Mouse (Mus musculus) intestine, postnatal 0 days (tissue): Measurements from ENCODE around the gene Boll. TPM values are rescaled to one million over a fixed set of nuclear protein-coding genes. Genes with fewer than 3 reads are reported as not detected.

ENCODE experiments used
- ATAC-seq: fragments of 200-750 bp; cut with Nextera tagmentation; 2 replicates; pipeline ENCODE4 v1.8.0; 2017; ENCODE audit warnings: mild to moderate bottlenecking, moderate TSS enrichment, moderate library complexity
- H3K27ac ChIP-seq: fragments of 300-500 bp; sonication (generic); 2 replicates; pipeline ENCODE4 v1.5.1; 2014; ENCODE audit warnings: mild to moderate bottlenecking, low read depth, low read length, moderate library complexity
- H3K27me3 ChIP-seq: fragments of 300-500 bp; sonication (generic); replicated peaks from 2 replicates; pipeline ENCODE4 v1.6.1; 2014; ENCODE audit warnings: low read length, mixed read lengths; ENCODE audit not compliant: control insufficient read depth, insufficient read depth
- H3K36me3 ChIP-seq: fragments of 300-500 bp; sonication (generic); 2 replicates; pipeline ENCODE4 v1.6.1; 2014; ENCODE audit warnings: mild to moderate bottlenecking, moderate library complexity; ENCODE audit not compliant: control insufficient read depth, insufficient read depth
- H3K4me1 ChIP-seq: fragments of 300-500 bp; sonication (generic); replicated peaks from 2 replicates; pipeline ENCODE4 v1.6.1; 2014; ENCODE audit warnings: antibody characterized with exemption, low read length, mixed read lengths; ENCODE audit not compliant: control insufficient read depth, insufficient read depth
- H3K4me2 ChIP-seq: fragments of 300-500 bp; sonication (generic); replicated peaks from 2 replicates; pipeline ENCODE4 v1.6.1; 2014; ENCODE audit warnings: low read depth, mild to moderate bottlenecking, moderate library complexity
- H3K4me3 ChIP-seq: fragments of 300-500 bp; sonication (generic); 2 replicates; pipeline ENCODE4 v1.5.1; 2014; ENCODE audit warnings: low read depth, low read length
- H3K9ac ChIP-seq: fragments of 300-500 bp; sonication (generic); 2 replicates; pipeline ENCODE4 v1.6.1; 2014; ENCODE audit warnings: mild to moderate bottlenecking, low read depth, low read length
- H3K9me3 ChIP-seq: fragments of 300-500 bp; sonication (generic); 2 replicates; pipeline ENCODE4 v1.6.1; 2016; ENCODE audit warnings: mixed run types; ENCODE audit not compliant: control insufficient read depth
- CTCF ChIP-seq: sonication (generic); IDR thresholded peaks from 2 replicates; pipeline ENCODE4 v1.5.1; 2016; ENCODE audit warnings: low read depth, mild to moderate bottlenecking, control low read depth, antibody characterized with exemption, moderate library complexity
- WGBS: fragments of 180-500 bp; shearing (Covaris S2); extraction: QIAGEN DNeasy Blood & Tissue Kit; methylation state at CpG from one replicate; pipeline ENCODE4 v1.1.7; 2014; 5-methylcytosine and 5-hydroxymethylcytosine counted together
- polyA plus RNA-seq: library from polyadenylated mRNA; unstranded; fragments of >200 nt; fragmentation: Nextera tagmentation; extraction: Ambion mirVana; gene quantifications from 2 replicates; pipeline ENCODE4 v1.2.1, GENCODE M21; 2015

The Boll gene
- polyA plus RNA-seq, 1 experiment from 2014 or later, result 0.10 TPM

DNA sequence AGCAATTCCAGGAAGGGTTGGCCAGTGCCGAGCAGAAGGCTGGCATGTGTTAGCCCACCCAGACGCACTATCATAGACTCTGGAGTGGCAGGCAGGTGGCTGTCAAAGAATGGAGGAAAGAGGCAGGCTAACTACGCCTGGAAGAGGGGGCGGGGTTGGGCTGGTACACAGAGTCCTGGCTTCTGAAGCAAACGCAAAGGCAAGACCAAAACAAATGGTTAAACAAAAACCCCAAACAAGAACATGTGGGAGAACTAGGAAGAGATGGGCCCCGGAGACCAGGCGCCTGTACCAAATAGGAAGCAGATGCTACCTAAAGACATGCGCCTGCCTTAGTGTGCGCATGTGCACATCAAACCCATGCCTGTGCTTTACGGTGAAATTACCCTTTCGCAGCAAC lies 139.2 kb downstream of the Boll start:
- Histone ChIP-seq H3K9ac (no peak overlapping the region), H3K4me3 (no peak overlapping the region), H3K4me1 (no peaks in the 10 kb centered on the region), H3K27me3 (no peaks in the 10 kb centered on the region), H3K9me3 (no peaks in the 10 kb centered on the region), H3K27ac (no peak overlapping the region), H3K36me3 (no peaks in the 10 kb centered on the region), H3K4me2 (peak overlapping the region; percentile 71; the same call in 1 of the 2 replicates)
- WGBS, result 78% methylated on average over 11 of the region's 11 CpGs
- no peak for ATAC-seq
- TF ChIP-seq CTCF, result no peak

GRCm38 (mm10) chr1:55223026-55223425 lies 140.2 kb downstream of the Boll start:
- no peaks in the 10 kb centered on the region for H3K27me3 ChIP-seq
- no peaks in the 10 kb centered on the region for H3K36me3 ChIP-seq
- no peak overlapping the region for H3K9ac ChIP-seq
- no peaks in the 10 kb centered on the region for H3K9me3 ChIP-seq
- no peak for ATAC-seq
- TF ChIP-seq CTCF, result no peak
- H3K27ac ChIP-seq, result no peak overlapping the region
- H3K4me2 ChIP-seq, result no peak overlapping the region
- WGBS, result 89% methylated on average over 7 of the region's 7 CpGs
- H3K4me3 ChIP-seq, result no peak overlapping the region
- H3K4me1 ChIP-seq, result no peaks in the 10 kb centered on the region

DNA sequence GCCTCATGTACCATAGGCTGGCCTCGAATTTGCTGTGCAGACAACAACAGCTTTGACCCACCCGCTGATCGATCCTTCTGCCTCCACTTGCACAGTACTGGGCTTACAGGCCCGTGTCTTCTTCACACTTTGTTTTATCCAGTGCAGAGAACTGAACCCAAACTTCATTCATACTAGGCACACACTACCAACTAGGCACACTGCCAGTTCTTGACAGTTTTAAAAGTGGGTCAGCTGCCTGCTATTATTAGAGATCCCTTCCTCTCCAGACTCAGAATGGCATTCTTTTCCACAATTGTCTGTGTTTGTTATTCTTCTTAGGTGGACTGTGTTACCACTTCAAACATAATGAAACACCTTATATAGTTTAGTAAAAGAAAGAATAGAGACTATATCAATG lies 141.9 kb downstream of the Boll start:
- H3K4me3 ChIP-seq, result no peak overlapping the region
- TF ChIP-seq CTCF, result no peak
- H3K27ac ChIP-seq, result no peak overlapping the region
- ATAC-seq, result no peak
- no peak overlapping the region for H3K4me2 ChIP-seq
- WGBS, result 67% methylated on average over 4 of the region's 4 CpGs
- 0 out of 2 replicates have a peak, but pooled peaks cover 2% of the 10 kb centered on the region for H3K4me1 ChIP-seq
- no peaks in the 10 kb centered on the region for H3K9me3 ChIP-seq
- H3K9ac ChIP-seq, result no peak overlapping the region
- no peaks in the 10 kb centered on the region for H3K27me3 ChIP-seq
- H3K36me3 ChIP-seq, result no peaks in the 10 kb centered on the region

DNA sequence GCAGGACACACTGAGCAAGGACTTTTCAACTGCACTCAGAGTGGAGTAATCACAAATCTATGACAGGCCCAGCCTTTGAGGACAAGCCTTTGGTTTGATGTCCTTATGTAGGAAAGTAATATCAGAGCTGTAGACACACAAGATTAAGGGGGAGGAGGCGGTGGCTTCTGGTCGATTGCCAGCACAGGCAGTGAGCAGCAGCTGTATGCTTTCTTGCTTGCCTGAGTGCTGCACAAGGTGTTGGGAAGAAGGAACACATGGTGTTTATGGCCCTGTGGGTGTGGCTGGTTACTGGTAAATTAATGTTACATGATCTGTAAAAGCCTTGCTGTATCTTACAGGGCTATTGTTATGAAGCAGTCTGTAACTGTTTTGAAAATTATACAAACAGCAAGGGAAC lies 146.1 kb downstream of the Boll start:
- 11% methylated on average over 2 of the region's 2 CpGs for WGBS
- H3K27me3 ChIP-seq, result no peaks in the 10 kb centered on the region
- ATAC-seq, result 0 out of 2 replicates have a peak, but pooled peaks have one; percentile 41

GRCm38 (mm10) chr1:55215185-55215813 lies 148.0 kb downstream of the Boll start:
- Histone ChIP-seq H3K27ac (peak overlapping the region; percentile 21; the same call in 1 of the 2 replicates), H3K9me3 (no peaks in the 10 kb centered on the region), H3K27me3 (no peaks in the 10 kb centered on the region), H3K4me1 (peaks cover 2% of the 10 kb centered on the region; the same call in 1 of the 2 replicates), H3K36me3 (no peaks in the 10 kb centered on the region), H3K4me3 (no peak overlapping the region), H3K4me2 (no peak overlapping the region), H3K9ac (no peak overlapping the region)
- ATAC-seq, result no peak
- TF ChIP-seq CTCF, result no peak
- 57% methylated on average over 11 of the region's 11 CpGs for WGBS

More for the DNA sequence above, 146.1 kb downstream of the Boll start:
- TF ChIP-seq CTCF, result no peak
- Histone ChIP-seq H3K4me3 (no peak overlapping the region), H3K36me3 (no peaks in the 10 kb centered on the region), H3K4me1 (peaks cover 2% of the 10 kb centered on the region; the same call in 1 of the 2 replicates), H3K9me3 (no peaks in the 10 kb centered on the region), H3K27ac (no peak overlapping the region), H3K4me2 (no peak overlapping the region), H3K9ac (no peak overlapping the region)

GRCm38 (mm10) chr1:55213936-55214335 lies 149.3 kb downstream of the Boll start:
- H3K4me1 ChIP-seq, result peaks cover 2% of the 10 kb centered on the region; the same call in 1 of the 2 replicates
- TF ChIP-seq CTCF, result no peak
- ATAC-seq, result peak; percentile 54; the same call in 1 of the 2 replicates
- no peak overlapping the region for H3K9ac ChIP-seq
- WGBS, result 44% methylated on average over 6 of the region's 6 CpGs
- no peaks in the 10 kb centered on the region for H3K27me3 ChIP-seq
- no peak overlapping the region for H3K4me3 ChIP-seq
- peak overlapping the region; percentile 48 for H3K4me2 ChIP-seq
- no peaks in the 10 kb centered on the region for H3K9me3 ChIP-seq
- no peaks in the 10 kb centered on the region for H3K36me3 ChIP-seq
- H3K27ac ChIP-seq, result no peak overlapping the region
